Mouse (Mus musculus): ENCODE results near the gene Nudt4.
"Not testable (repeated sequence)": the region's sequence is repeated elsewhere in the genome, so short reads cannot be mapped to it uniquely, and the experiment has no call there.

The Nudt4 gene

DNA sequence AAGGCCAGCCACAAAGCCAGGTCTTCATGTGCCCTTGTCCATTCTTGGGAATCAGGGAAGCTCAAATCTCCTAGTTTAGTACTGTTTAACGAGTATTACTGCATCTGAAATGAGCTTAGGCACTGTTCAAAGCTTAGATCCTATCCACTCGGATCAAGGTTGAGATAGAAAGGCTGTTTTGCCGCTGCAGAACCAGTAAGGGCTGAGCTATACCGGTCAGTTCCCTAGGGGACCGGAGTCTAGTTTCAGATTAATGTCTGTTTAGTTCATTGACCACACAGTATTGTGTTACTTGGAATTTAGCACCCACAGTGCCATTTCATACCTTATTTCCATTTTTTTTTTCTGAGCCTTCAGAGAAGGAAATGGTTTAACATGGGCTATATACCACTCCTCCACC is 3.6 kb upstream of the Nudt4 start:
- DNase-seq (ENCODE audit: low read depth), result no peak

DNA sequence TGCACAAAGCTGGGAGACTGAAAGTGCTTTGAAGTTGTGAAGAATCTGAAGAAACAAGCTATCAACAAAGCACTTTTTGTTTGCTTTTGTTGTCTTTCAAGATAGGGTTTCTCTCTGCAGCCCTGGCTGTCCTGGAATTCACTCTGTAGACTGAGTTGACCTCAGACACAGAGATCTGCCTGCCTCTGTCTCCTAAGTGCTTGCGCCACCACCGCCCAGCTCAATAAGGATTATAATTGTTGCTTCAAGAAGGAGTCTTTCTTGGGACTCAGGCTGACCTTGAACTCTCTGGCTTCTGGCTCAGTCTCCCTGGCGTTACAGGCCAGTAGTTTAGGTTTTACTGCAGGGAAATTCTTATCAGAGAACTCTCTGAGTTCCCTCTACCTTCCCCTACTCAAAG is 2.8 kb upstream of the Nudt4 start:
- DNase-seq (ENCODE audit: low read depth), result no peak

DNA sequence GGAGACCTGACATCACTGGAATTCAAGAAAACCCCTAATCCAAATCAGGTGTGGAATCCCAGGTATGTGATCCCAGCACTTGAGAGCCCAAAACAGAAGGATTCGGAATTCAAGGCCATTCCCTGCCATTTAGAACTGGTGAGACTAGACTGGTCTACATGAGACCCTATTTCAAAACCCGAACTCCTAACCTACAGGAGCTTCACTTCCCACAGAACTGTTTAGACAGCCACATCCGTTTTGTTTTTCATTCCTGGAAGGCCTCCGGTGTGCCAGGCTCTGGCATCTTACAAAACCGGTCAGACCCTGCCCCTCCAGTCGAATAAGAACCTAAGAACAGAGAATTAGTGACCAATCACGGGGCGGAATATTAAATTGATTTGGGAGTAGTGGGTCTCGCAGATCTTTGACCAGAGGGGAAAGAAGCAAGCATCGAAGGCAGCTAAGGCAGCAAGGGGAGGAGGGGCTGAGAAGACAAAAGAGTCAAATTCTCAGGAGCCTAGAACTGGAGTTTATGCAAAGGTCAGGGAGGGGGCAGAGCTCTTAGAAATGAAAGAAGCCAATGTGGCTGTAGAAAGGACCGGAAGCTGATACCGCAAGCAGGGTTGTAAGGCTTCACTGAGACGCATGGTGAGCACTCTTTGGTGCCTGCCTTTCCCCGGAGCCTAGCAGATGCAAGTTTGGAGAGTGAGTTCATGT is 1.4 kb upstream of the Nudt4 start:
- DNase-seq (ENCODE audit: low read depth), result peak; percentile 87

- peak; percentile 65 for DNase-seq (ENCODE audit: low read depth)
Observed at GRCm38 (mm10) chr10:95562859-95563841, 796 bp downstream of the Nudt4 start.

- DNase-seq (ENCODE audit: low read depth), result peak; percentile 21
Observed at GRCm38 (mm10) chr10:95562395-95562794, 1.6 kb downstream of the Nudt4 start.

- DNase-seq (ENCODE audit: low read depth), result no peak
Observed at GRCm38 (mm10) chr10:95561616-95562015, 2.3 kb downstream of the Nudt4 start.

- no peak for DNase-seq (ENCODE audit: low read depth)
Observed at GRCm38 (mm10) chr10:95560394-95560983, 3.5 kb downstream of the Nudt4 start.

GRCm38 (mm10) chr10:95559426-95559825 is 4.5 kb downstream of the Nudt4 start:
- DNase-seq (ENCODE audit: low read depth), result no peak

- peak; percentile 62 for DNase-seq (ENCODE audit: low read depth)
Observed at GRCm38 (mm10) chr10:95557337-95557828, 6.6 kb downstream of the Nudt4 start.

GRCm38 (mm10) chr10:95555866-95556265 is 8.1 kb downstream of the Nudt4 start:
- no peak for DNase-seq (ENCODE audit: low read depth)

DNA sequence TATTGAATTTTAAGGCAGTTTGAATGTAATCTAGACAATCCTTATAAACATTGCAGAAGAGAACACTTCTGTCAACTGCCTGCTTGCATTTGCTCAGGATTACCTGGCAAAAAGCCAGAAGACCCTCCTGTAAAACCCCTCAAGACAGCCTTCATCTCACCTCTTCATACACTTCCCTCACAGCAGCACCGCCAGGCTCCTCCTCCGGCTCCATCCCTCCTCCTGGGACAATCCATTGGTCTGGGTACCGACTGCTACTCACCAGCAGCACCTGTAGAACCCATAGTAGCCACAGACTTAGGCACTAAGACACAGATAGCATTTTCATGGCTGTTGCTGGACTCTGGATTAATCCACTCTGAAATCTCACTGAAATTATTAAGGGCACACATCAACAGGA is 11.6 kb downstream of the Nudt4 start:
- DNase-seq (ENCODE audit: low read depth), result no peak

GRCm38 (mm10) chr10:95551752-95552151 is 12.2 kb downstream of the Nudt4 start:
- peak; percentile 65 for DNase-seq (ENCODE audit: low read depth)

DNA sequence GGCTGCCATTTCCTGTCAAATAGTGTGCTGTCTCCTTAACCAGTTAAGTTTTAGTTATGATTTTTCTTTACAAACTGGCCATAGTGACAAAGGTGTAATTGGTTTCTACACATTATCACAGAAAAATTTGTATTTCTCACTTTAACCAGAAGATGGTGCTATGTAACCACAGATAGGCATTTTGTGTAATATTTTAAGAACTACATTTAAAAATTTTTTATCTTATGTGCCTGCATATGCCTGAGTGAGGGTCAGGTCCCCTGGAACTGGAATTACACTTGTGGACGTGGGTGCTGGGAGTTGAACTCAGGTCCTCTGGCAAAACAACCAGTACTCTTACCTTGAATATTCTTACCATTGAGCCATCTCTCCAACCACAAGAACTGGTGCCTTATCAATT is 13.4 kb downstream of the Nudt4 start:
- DNase-seq (ENCODE audit: low read depth), result peak; percentile 61

DNA sequence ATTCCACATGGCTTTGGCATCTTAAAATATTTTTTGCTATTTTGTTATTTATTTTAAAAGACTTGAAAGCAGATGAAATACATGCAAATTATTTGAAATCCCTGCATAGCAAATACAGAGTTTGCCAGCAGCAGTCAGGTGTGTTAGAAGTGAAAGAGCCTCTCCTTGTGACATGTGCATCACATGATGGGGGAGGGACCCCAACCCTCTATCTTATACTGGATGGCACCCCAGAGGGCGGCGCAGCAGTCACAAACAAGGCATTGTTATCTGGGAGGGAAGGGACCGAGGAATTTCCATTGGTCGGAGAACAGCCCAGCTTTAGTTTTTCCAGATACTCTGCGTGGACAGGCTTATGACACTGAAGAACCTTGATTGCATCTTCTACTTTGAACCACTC is 14.9 kb downstream of the Nudt4 start:
- not testable (repeated sequence) for DNase-seq (ENCODE audit: low read depth)

- DNase-seq (ENCODE audit: low read depth), result no peak
Observed at GRCm38 (mm10) chr10:95548154-95548826, 15.7 kb downstream of the Nudt4 start.

DNA sequence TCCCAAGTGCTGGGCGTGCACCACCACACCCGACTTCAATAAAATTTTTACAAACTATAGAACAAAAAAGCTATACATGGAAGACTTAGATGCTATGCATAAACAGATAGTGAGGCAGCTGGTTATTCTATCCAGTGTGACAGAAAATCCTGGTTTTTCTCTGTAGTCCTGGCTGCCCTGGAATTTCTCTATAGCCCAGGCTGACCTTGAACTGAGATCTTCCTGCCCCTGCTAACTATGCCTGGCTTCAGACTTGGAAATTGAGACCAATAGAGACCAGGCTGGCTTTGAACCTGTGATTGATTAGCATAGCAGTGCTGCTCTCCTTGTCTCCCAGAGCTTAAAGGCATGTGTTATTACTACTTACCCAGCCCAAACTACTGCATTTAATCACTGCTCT is 17.8 kb downstream of the Nudt4 start:
- DNase-seq (ENCODE audit: low read depth), result no peak

GRCm38 (mm10) chr10:95545051-95545450 is 18.9 kb downstream of the Nudt4 start:
- DNase-seq (ENCODE audit: low read depth), result no peak

DNA sequence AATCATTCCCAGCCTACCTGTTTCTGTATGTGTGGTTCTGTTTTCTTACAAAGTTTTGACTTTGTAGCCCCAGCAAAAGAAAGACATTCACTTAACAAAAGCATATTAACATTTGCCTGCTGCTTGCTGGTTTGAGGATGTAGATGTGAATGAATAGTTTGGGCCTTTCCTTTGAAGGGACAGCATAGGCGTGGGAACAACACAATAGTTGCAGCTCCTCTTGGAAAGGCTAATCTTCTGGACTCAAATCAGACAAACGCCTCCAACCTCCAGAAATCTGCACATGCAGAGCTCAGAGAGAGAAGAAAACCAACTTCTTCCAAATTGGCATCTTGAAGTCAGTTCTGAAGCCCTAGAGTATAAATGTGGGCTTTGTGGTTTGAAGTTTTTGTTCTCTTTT is 19.3 kb downstream of the Nudt4 start:
- DNase-seq (ENCODE audit: low read depth), result no peak

DNA sequence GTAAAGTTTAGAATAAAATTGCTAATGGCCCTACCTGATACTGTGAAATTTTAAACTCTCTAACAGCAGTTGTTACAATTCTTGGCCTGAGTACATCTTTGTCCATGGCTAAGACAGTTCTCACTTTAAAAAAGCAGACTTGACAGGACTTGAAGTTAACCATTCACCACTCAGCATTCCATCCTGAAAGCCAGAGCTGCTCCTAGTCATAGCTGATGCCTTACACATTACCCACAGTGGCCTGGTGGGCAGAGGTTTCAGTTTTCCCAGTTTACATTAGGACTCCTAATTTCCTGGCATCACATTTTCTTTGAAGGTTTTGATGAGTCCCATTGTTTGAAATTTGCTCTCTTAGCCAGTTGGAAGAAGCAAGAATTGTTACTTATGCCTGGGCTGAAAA is 19.9 kb downstream of the Nudt4 start:
- no peak for DNase-seq (ENCODE audit: low read depth)

- no peak for DNase-seq (ENCODE audit: low read depth)
Observed at GRCm38 (mm10) chr10:95543377-95543776, 20.6 kb downstream of the Nudt4 start.

DNA sequence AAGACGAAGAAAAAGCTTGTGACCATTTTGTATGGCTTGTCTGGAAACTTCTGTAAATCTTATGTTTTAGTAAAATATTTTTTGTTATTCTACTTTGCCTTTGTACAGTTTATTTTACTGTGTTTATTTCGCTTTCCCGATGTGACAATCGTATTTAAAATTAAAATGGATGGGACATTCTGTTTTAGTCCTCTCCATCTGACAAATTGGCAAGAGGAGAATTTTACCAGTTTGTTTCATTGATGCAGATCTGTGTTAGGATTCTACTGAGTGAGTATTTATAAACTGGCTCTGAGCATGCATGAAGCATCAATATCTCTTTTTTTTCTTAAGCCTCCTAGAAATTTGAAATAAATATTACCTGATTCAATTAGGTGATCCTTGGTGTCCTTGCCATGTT is 21.0 kb downstream of the Nudt4 start:
- no peak for DNase-seq (ENCODE audit: low read depth)

- DNase-seq (ENCODE audit: low read depth), result no peak
Observed at GRCm38 (mm10) chr10:95539841-95540240, 24.1 kb downstream of the Nudt4 start.

All from 416B (cell line).